Mouse (Mus musculus): Measurements from ENCODE around the gene Wnk1. TPM values are rescaled to one million over a fixed set of nuclear protein-coding genes. Genes with fewer than 3 reads are reported as not detected.

The Wnk1 gene
- polyA plus RNA-seq, 2 experiments: 26.9 to 50.8 TPM

DNA sequence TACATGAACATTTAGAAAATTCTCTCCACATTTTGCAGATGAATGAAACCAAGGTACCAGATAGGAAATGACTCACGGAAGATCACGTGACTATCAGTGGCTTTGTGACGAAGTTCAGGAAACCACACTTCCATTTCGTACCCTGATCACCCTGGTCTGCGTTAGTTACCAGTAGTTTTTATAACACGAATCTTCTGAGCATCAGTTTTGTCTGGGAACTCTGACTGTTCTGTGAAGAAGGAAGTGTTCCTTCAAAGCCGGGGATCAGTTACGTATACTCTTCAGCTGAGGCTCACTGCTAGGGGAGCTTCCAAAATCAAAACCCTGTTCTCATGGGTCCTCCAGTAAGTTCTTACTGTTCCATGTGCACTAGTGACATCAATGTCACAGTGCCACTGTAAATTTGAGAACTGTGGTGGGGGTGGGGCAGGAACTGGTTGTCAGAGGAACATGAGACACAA is 44.5 kb upstream of the Wnk1 start:
- Histone ChIP-seq H3K4me3 (ENCODE audit: insufficient read depth in 1 of 2, low read depth in 2 of 2, low read length in 2 of 2) (no peak overlapping the region), H3K4me1 (replicated peaks; ENCODE audit: control insufficient read depth in 2 of 2, insufficient read depth in 2 of 2, low read length in 1 of 2) (peaks cover 0 to 3% of the 10 kb centered on the region in 2 experiments; a peak in 1 of 4 replicates), H3K36me3 (replicated peaks; ENCODE audit: control insufficient read depth, insufficient read depth, low read depth) (no peaks in the 10 kb centered on the region), H3K9me3 (ENCODE audit: control insufficient read depth, low read length) (no peaks in the 10 kb centered on the region), H3K4me2 (ENCODE audit: low read depth) (no peak overlapping the region), H3K27me3 (ENCODE audit: control insufficient read depth, insufficient read depth, low read length) (no peaks in the 10 kb centered on the region; the same call in 1 of the 2 replicates), H3K27ac (no peak overlapping the region), H3K9ac (replicated peaks) (no peak overlapping the region)
- TF ChIP-seq EP300 (IDR thresholded peaks at IDR 0.05; ENCODE audit: low read depth): no peak
- no peak for TF ChIP-seq CTCF (IDR thresholded peaks at IDR 0.05; ENCODE audit: low read depth)
- ATAC-seq (ENCODE audit: insufficient read depth) (no peak), DNase-seq (ENCODE audit: low read depth in 3 of 3, low spot score in 3 of 3) (peak in 1 of 3 experiments; percentile 37)
- WGBS (ENCODE audit: insufficient replicate concordance): 17% methylated on average over 8 of the region's 8 CpGs

DNA sequence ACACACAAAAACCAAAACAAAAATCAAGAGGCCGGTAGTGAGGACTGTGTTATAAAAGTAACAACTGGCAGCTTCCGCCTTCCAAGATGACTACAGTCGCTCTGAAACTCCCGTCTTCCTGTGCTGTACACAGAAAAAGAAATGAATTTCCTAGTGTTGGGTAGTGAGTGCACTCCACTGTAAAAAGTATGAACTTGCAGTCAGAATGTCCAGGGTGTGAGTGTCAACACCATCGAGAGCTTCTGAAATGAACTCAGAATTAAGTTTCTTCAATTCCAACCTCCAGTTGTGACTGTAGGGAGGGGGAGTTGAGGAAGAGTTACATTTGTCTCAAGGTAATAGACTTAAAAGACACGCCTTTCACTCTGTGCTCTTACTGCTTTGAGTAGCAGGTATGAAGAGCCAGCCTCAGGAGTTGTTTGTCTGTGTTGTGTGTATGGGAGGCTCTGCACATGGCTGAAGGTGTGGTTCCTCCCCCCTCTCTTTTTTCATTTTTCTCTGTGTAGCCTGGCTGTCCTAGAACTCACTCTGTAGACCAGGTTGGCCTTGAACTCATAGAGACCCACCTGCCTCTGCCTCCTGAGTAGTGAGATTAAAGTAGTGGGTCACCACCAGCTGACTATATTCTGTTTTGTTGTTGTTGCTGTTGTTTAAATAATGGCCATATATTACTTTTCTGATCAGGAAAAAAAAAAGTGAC is 43.9 kb upstream of the Wnk1 start:
- peaks cover 2 to 4% of the 10 kb centered on the region in 2 experiments; a peak in 3 of 4 replicates for H3K4me1 ChIP-seq (replicated peaks; ENCODE audit: control insufficient read depth in 2 of 2, insufficient read depth in 2 of 2, low read length in 1 of 2)
- no peak overlapping the region for H3K27ac ChIP-seq
- no peak overlapping the region for H3K9ac ChIP-seq (replicated peaks)
- no peak for ATAC-seq (ENCODE audit: insufficient read depth)
- no peak for DNase-seq (ENCODE audit: low read depth in 3 of 3, low spot score in 3 of 3)
- 70% methylated on average over 6 of the region's 6 CpGs for WGBS (ENCODE audit: insufficient replicate concordance)
- TF ChIP-seq CTCF (IDR thresholded peaks at IDR 0.05; ENCODE audit: low read depth): no peak
- no peak for TF ChIP-seq EP300 (IDR thresholded peaks at IDR 0.05; ENCODE audit: low read depth)
- no peaks in the 10 kb centered on the region for H3K9me3 ChIP-seq (ENCODE audit: control insufficient read depth, low read length)
- no peaks in the 10 kb centered on the region for H3K36me3 ChIP-seq (replicated peaks; ENCODE audit: control insufficient read depth, insufficient read depth, low read depth)
- no peaks in the 10 kb centered on the region; the same call in 1 of the 2 replicates for H3K27me3 ChIP-seq (ENCODE audit: control insufficient read depth, insufficient read depth, low read length)
- H3K4me2 ChIP-seq (ENCODE audit: low read depth): no peak overlapping the region
- H3K4me3 ChIP-seq (ENCODE audit: insufficient read depth in 1 of 2, low read depth in 2 of 2, low read length in 2 of 2): no peak overlapping the region

DNA sequence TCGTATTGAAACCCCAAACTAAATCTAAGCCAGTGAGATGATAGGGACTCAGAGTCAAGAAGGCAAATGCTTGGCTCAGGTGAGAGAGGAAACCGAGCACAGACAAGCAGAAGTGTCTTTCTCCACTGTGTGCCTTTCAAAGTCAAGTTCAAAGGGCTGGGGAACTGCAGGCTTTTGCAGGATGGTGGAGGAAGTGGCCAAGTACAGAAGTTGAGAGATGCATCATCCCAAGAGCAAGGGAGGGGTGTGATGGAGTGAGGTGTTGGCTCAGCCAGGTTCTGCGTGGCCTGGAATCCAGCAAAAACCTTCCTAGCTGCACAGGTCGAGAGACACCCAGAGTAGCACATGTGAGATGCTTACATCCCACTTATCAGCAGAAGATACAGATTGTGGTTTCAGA is 43.0 kb upstream of the Wnk1 start:
- Histone ChIP-seq H3K4me2 (ENCODE audit: low read depth) (no peak overlapping the region), H3K36me3 (replicated peaks; ENCODE audit: control insufficient read depth, insufficient read depth, low read depth) (no peaks in the 10 kb centered on the region), H3K9ac (replicated peaks) (no peak overlapping the region), H3K9me3 (ENCODE audit: control insufficient read depth, low read length) (no peaks in the 10 kb centered on the region), H3K27me3 (ENCODE audit: control insufficient read depth, insufficient read depth, low read length) (no peaks in the 10 kb centered on the region; the same call in 1 of the 2 replicates), H3K4me1 (replicated peaks; ENCODE audit: control insufficient read depth in 2 of 2, insufficient read depth in 2 of 2, low read length in 1 of 2) (peaks cover 8 to 12% of the 10 kb centered on the region in 2 experiments), H3K27ac (no peak overlapping the region), H3K4me3 (ENCODE audit: insufficient read depth in 1 of 2, low read depth in 2 of 2, low read length in 2 of 2) (no peak overlapping the region)
- DNase-seq (ENCODE audit: low read depth in 3 of 3, low spot score in 3 of 3) (no peak), ATAC-seq (ENCODE audit: insufficient read depth) (no peak)
- TF ChIP-seq CTCF (IDR thresholded peaks at IDR 0.05; ENCODE audit: low read depth): no peak
- no peak for TF ChIP-seq EP300 (IDR thresholded peaks at IDR 0.05; ENCODE audit: low read depth)
- WGBS (ENCODE audit: insufficient replicate concordance): 53% methylated on average over 4 of the region's 4 CpGs

DNA sequence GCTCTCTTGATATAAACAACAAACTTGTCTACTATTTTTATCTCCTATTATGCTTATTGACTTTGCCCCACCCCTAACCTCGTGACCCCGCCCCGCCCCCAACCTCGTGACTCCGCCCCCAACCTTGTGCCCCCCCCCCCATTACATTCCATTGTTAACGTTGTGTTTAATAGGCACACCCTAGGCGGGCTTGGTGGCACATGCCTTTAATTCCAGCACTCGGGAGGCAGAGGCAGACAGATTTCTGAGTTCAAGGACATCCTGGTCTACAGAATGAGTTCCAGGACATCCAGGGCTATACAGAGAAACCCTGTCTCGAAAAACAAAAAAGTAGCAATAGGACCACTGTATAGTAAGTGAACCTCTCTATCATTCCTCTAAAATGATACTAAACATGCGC is 41.1 kb upstream of the Wnk1 start:
- Histone ChIP-seq H3K4me1 (replicated peaks; ENCODE audit: control insufficient read depth in 2 of 2, insufficient read depth in 2 of 2, low read length in 1 of 2) (peaks cover 12 to 15% of the 10 kb centered on the region in 2 experiments), H3K9me3 (ENCODE audit: control insufficient read depth, low read length) (no peaks in the 10 kb centered on the region), H3K9ac (replicated peaks) (no peak overlapping the region), H3K4me3 (ENCODE audit: insufficient read depth in 1 of 2, low read depth in 2 of 2, low read length in 2 of 2) (no peak overlapping the region), H3K4me2 (ENCODE audit: low read depth) (no peak overlapping the region), H3K27me3 (ENCODE audit: control insufficient read depth, insufficient read depth, low read length) (no peaks in the 10 kb centered on the region; the same call in 1 of the 2 replicates), H3K27ac (no peak overlapping the region), H3K36me3 (replicated peaks; ENCODE audit: control insufficient read depth, insufficient read depth, low read depth) (no peaks in the 10 kb centered on the region)
- WGBS (ENCODE audit: insufficient replicate concordance): 65% methylated on average over 10 of the region's 10 CpGs
- ATAC-seq (ENCODE audit: insufficient read depth) (no peak), DNase-seq (ENCODE audit: low read depth in 3 of 3, low spot score in 3 of 3) (no peak)
- TF ChIP-seq EP300 (IDR thresholded peaks at IDR 0.05; ENCODE audit: low read depth) (no peak), CTCF (IDR thresholded peaks at IDR 0.05; ENCODE audit: low read depth) (no peak)

DNA sequence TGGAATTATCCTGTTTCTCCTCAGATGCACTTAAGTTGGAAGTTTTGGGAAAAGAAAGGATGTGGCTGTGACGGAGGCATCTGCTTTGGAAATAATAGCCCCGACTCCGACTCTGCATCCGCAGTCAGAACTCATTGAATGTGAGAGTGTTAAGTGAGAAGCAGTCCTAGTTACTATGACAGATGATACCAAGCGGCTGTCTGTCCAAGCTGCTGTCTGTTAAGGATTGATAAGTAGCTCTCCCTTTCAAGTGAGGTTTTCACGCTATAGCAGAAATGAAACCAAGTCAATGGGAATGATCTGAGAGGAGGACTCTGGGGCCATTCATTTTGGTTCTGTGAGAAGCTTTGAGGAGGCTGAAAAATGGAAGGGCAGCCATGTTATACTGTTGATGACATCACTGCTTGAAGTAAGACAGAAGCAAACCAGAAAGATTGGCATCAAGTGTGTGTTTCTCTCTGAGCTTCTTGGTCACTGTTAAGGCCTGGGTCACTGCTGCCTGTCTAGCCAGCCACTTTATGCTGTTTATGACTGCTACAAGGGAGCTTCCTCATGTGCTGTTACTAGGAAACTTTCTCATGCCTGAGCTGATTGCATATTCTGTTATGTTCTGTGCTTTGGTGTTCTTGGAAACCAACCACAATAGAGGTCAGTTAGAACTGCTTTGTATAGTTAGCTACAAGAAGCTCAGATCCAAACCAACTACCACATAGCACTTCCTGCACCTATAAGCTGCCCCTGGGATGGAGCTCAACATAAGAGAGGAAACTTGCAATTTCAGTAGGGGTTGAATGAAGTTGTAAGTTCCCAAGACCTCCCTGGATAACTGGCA is 38.4 kb upstream of the Wnk1 start:
- DNase-seq (ENCODE audit: low read depth in 3 of 3, low spot score in 3 of 3) (peak in 2 of 3 experiments; percentile 16 to 20), ATAC-seq (ENCODE audit: insufficient read depth) (peak; percentile 68)
- H3K4me1 ChIP-seq (replicated peaks; ENCODE audit: control insufficient read depth in 2 of 2, insufficient read depth in 2 of 2, low read length in 1 of 2): peaks cover 12% of the 10 kb centered on the region in 2 experiments
- 55% methylated on average over 6 of the region's 6 CpGs for WGBS (ENCODE audit: insufficient replicate concordance)
- no peaks in the 10 kb centered on the region for H3K36me3 ChIP-seq (replicated peaks; ENCODE audit: control insufficient read depth, insufficient read depth, low read depth)
- no peak for TF ChIP-seq CTCF (IDR thresholded peaks at IDR 0.05; ENCODE audit: low read depth)
- TF ChIP-seq EP300 (IDR thresholded peaks at IDR 0.05; ENCODE audit: low read depth): peak; percentile 17; the same call in 1 of the 2 replicates
- no peak overlapping the region for H3K4me3 ChIP-seq (ENCODE audit: insufficient read depth in 1 of 2, low read depth in 2 of 2, low read length in 2 of 2)
- H3K9ac ChIP-seq (replicated peaks): no peak overlapping the region
- peak overlapping the region; percentile 37 for H3K27ac ChIP-seq
- no peaks in the 10 kb centered on the region for H3K27me3 ChIP-seq (ENCODE audit: control insufficient read depth, insufficient read depth, low read length)
- H3K4me2 ChIP-seq (ENCODE audit: low read depth): peak overlapping the region; percentile 13; the same call in 1 of the 2 replicates
- H3K9me3 ChIP-seq (ENCODE audit: control insufficient read depth, low read length): no peaks in the 10 kb centered on the region

Measured in liver, embryonic 14.5 days (tissue).